Mouse (Mus musculus): ENCODE data around the gene Hunk. TPM values are rescaled to one million over a fixed set of nuclear protein-coding genes. Genes with fewer than 3 reads are reported as not detected.

Gene Hunk
- polyA plus RNA-seq, 1 experiment: 19.4 TPM

GRCm38 (mm10) chr16:90511551-90512296 lies 125.9 kb downstream of the Hunk start:
- DNase-seq (ENCODE audit: low read depth): no peak
- TF ChIP-seq CTCF (IDR thresholded peaks at IDR 0.05; ENCODE audit: borderline replicate concordance, extremely low read depth, insufficient read depth, insufficient read length): no peak
- TF ChIP-seq POLR2A (IDR thresholded peaks at IDR 0.05; ENCODE audit: borderline replicate concordance, extremely low read depth, insufficient read depth, insufficient read length, poor library complexity, severe bottlenecking): no peak

- TF ChIP-seq CTCF (IDR thresholded peaks at IDR 0.05; ENCODE audit: borderline replicate concordance, extremely low read depth, insufficient read depth, insufficient read length) (no peak), POLR2A (IDR thresholded peaks at IDR 0.05; ENCODE audit: borderline replicate concordance, extremely low read depth, insufficient read depth, insufficient read length, poor library complexity, severe bottlenecking) (no peak)
- DNase-seq (ENCODE audit: low read depth): no peak
These were observed 131.2 kb downstream of the Hunk start for GRCm38 (mm10) chr16:90517041-90517440.

- TF ChIP-seq CTCF (IDR thresholded peaks at IDR 0.05; ENCODE audit: borderline replicate concordance, extremely low read depth, insufficient read depth, insufficient read length) (no peak), POLR2A (IDR thresholded peaks at IDR 0.05; ENCODE audit: borderline replicate concordance, extremely low read depth, insufficient read depth, insufficient read length, poor library complexity, severe bottlenecking) (no peak)
- DNase-seq (ENCODE audit: low read depth): peak; percentile 87
These were observed 132.4 kb downstream of the Hunk start for GRCm38 (mm10) chr16:90518232-90518631.

GRCm38 (mm10) chr16:90518732-90519295 lies 133.0 kb downstream of the Hunk start:
- DNase-seq (ENCODE audit: low read depth): no peak
- no peak for TF ChIP-seq CTCF (IDR thresholded peaks at IDR 0.05; ENCODE audit: borderline replicate concordance, extremely low read depth, insufficient read depth, insufficient read length)
- TF ChIP-seq POLR2A (IDR thresholded peaks at IDR 0.05; ENCODE audit: borderline replicate concordance, extremely low read depth, insufficient read depth, insufficient read length, poor library complexity, severe bottlenecking): no peak

- no peak for DNase-seq (ENCODE audit: low read depth)
- TF ChIP-seq POLR2A (IDR thresholded peaks at IDR 0.05; ENCODE audit: borderline replicate concordance, extremely low read depth, insufficient read depth, insufficient read length, poor library complexity, severe bottlenecking) (no peak), CTCF (IDR thresholded peaks at IDR 0.05; ENCODE audit: borderline replicate concordance, extremely low read depth, insufficient read depth, insufficient read length) (no peak)
These were observed 135.6 kb downstream of the Hunk start for GRCm38 (mm10) chr16:90521191-90521950.

DNA sequence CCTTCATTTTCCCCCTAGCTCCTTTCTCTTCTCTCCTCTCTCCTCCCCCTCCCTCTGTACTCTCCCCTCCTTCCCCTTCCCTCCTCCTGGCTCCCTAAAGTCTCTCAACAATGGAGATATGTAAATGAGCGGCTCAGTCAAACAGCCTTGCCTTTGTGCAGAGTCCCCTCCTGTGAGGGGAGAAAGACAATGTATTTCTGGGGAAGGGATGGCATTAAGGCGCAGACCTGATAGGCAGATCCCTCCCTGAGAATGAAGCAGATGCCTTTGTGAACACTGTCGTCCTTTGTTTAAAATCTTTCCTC lies 136.1 kb downstream of the Hunk start:
- TF ChIP-seq POLR2A (IDR thresholded peaks at IDR 0.05; ENCODE audit: borderline replicate concordance, extremely low read depth, insufficient read depth, insufficient read length, poor library complexity, severe bottlenecking): no peak
- TF ChIP-seq CTCF (IDR thresholded peaks at IDR 0.05; ENCODE audit: borderline replicate concordance, extremely low read depth, insufficient read depth, insufficient read length): no peak
- peak; percentile 93 for DNase-seq (ENCODE audit: low read depth)

DNA sequence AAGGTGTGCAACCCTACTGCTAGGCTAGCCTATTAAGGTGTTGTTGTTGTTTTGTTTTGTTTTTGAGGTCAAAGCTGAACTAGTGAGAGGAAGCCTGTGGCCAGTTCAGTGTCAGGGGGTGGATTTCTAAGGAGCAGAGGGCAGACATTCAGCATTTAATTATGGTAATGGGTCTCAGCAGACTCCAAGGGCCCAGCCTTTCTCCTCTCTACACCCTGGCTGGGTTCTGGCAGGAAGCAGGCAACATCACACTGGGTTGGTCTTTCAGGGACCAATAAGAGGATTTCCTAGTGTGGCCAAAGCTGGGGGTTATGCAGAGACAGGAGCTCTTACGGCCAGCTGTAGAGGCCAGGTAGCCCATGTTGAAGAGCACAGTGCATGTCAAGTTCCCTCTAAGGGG lies 136.8 kb downstream of the Hunk start:
- TF ChIP-seq CTCF (IDR thresholded peaks at IDR 0.05; ENCODE audit: borderline replicate concordance, extremely low read depth, insufficient read depth, insufficient read length): no peak
- no peak for TF ChIP-seq POLR2A (IDR thresholded peaks at IDR 0.05; ENCODE audit: borderline replicate concordance, extremely low read depth, insufficient read depth, insufficient read length, poor library complexity, severe bottlenecking)
- DNase-seq (ENCODE audit: low read depth): no peak

GRCm38 (mm10) chr16:90523373-90523772 lies 137.6 kb downstream of the Hunk start:
- TF ChIP-seq CTCF (IDR thresholded peaks at IDR 0.05; ENCODE audit: borderline replicate concordance, extremely low read depth, insufficient read depth, insufficient read length) (no peak), POLR2A (IDR thresholded peaks at IDR 0.05; ENCODE audit: borderline replicate concordance, extremely low read depth, insufficient read depth, insufficient read length, poor library complexity, severe bottlenecking) (no peak)
- no peak for DNase-seq (ENCODE audit: low read depth)

DNA sequence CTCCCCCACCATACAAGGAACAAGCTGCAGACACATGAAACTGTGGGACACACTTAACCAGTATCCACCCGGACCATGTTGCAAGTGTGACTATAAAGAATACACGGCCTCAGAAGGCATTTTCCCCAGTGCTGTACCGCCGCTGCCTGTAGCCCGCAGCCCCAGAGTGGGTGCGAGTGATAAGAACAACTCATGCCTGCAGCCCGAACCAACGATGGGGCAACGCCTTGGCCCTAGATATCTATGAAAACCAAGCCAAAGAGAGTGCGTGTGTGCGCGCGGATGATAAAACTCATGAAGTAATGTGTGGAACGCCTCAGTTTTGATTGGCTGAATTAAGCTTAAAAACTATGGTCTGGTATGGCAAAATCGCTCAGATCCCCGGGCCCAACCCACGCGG lies 138.1 kb downstream of the Hunk start:
- TF ChIP-seq POLR2A (IDR thresholded peaks at IDR 0.05; ENCODE audit: borderline replicate concordance, extremely low read depth, insufficient read depth, insufficient read length, poor library complexity, severe bottlenecking) (no peak), CTCF (IDR thresholded peaks at IDR 0.05; ENCODE audit: borderline replicate concordance, extremely low read depth, insufficient read depth, insufficient read length) (no peak)
- DNase-seq (ENCODE audit: low read depth): no peak

GRCm38 (mm10) chr16:90524393-90524792 lies 138.6 kb downstream of the Hunk start:
- TF ChIP-seq POLR2A (IDR thresholded peaks at IDR 0.05; ENCODE audit: borderline replicate concordance, extremely low read depth, insufficient read depth, insufficient read length, poor library complexity, severe bottlenecking): no peak
- TF ChIP-seq CTCF (IDR thresholded peaks at IDR 0.05; ENCODE audit: borderline replicate concordance, extremely low read depth, insufficient read depth, insufficient read length): no peak

DNA sequence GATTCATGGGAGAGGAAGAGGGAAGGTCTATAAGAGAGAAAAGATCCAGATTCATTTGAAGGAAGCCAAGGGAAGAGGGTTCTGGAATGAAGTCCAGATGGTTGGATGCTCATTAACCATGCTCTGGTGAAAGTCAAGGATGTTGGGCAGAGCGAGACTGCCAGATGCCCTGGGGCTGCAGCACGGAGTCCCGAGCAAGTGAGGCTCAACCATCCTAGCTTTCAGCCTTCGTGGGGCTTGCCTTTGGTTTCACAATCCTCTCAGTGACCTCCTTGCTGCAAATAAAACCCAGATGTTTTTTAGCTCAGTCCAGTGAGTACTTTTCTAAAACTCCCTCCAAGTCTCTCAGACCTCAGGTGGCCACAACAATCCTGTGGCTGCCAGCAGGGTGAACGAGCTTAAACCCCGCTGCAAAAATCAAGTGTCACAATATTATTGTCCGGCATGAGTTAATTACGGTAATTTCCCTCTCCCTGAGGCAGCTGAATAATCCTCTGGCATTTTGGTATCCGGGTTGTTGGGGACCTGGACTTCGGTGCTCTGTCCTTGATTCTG lies 147.4 kb downstream of the Hunk start:
- DNase-seq (ENCODE audit: low read depth): no peak
- TF ChIP-seq POLR2A (IDR thresholded peaks at IDR 0.05; ENCODE audit: borderline replicate concordance, extremely low read depth, insufficient read depth, insufficient read length, poor library complexity, severe bottlenecking): no peak
- TF ChIP-seq CTCF (IDR thresholded peaks at IDR 0.05; ENCODE audit: borderline replicate concordance, extremely low read depth, insufficient read depth, insufficient read length): no peak

More at GRCm38 (mm10) chr16:90524393-90524792, 138.6 kb downstream of the Hunk start:
- DNase-seq (ENCODE audit: low read depth): no peak

Measured in brain, embryonic 14.5 days (tissue).